ENCODE assay signal across 9 mouse cellular contexts in the genomic region with DNA sequence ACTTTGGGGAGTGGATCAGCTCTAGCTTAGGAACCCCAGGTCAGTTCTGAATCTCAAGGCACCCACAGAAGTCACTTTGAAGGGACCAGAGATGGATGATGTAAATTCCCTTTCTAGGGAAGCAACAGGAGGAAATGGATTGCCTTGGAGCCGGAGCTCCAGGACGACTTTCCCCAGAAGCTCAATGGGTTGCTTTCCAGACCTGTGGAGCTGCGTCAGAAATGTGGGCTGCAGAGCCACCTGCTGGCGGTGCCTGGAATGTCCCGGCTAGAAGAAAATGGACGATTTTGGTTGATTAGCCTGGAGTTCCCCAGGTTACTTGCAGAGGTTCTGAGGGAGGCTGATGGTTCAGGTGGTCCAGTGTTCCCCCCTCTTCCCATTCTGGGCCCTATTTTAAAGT. TPM values are rescaled to one million over a fixed set of nuclear protein-coding genes. Genes with fewer than 3 reads are reported as not detected.
DNase-seq lines count a peak whose midpoint lies in the region; ATAC-seq and TF ChIP-seq lines count a peak whose summit lies in the region.
"Had no signal": no experiment of that assay in that cellular context is flagged by ENCODE, and none has a peak within 500 bp of the region (broad histone marks: within the 10 kb centered on the region; RNA-seq: fewer than 3 reads in every experiment).

No protein-coding gene starts in this region.

- H3K4me2 ChIP-seq in intestine, embryonic 16.5 days (ENCODE audit: low read depth, low read length), result no peak overlapping the region
- no peak overlapping the region for H3K4me2 ChIP-seq in limb, embryonic 11.5 days (ENCODE audit: low read depth, severe bottlenecking)
- peak overlapping the region; percentile 65 for H3K4me2 ChIP-seq in myocyte (ENCODE audit: low read depth)
- H3K4me2 ChIP-seq in stomach, postnatal 0 days (replicated peaks; ENCODE audit: low read depth), result no peak overlapping the region
- H3K4me2 ChIP-seq: embryonic facial prominence, embryonic 15.5 days had no signal

- DNase-seq in urinary bladder, adult 18-20 months (ENCODE audit: low spot score in 2 of 2), result peak; percentile 26 to 54
- no peak for DNase-seq in urinary bladder, postnatal 10 days (ENCODE audit: low spot score)
- DNase-seq in cerebellum, postnatal 10 days, result peak; percentile 84 to 86
- peak; percentile 30 to 66 for DNase-seq in frontal cortex, postnatal 14 days (ENCODE audit: low spot score in 2 of 2)
- peak; percentile 81 for DNase-seq in limb, embryonic 11.5 days (ENCODE audit: low spot score)
- DNase-seq in stomach, postnatal 0 days (ENCODE audit: low spot score), result peak; percentile 75

- 0 out of 2 replicates have a peak, but pooled peaks have one; percentile 44 for ATAC-seq in intestine, embryonic 16.5 days
- ATAC-seq in limb, embryonic 11.5 days (ENCODE audit: insufficient number of reproducible peaks, low FRiP score, low TSS enrichment, low read depth), result no peak
- peak; percentile 66 for ATAC-seq in stomach, postnatal 0 days (ENCODE audit: low FRiP score, low TSS enrichment)

- H3K4me1 ChIP-seq in intestine, embryonic 16.5 days (ENCODE audit: control insufficient read depth, insufficient read depth, low read length), result no peaks in the 10 kb centered on the region
- no peaks in the 10 kb centered on the region for H3K4me1 ChIP-seq in limb, embryonic 11.5 days (ENCODE audit: control insufficient read depth, insufficient read depth, low read length)
- H3K4me1 ChIP-seq in stomach, postnatal 0 days (replicated peaks; ENCODE audit: control insufficient read depth, insufficient read depth), result no peaks in the 10 kb centered on the region
- H3K4me1 ChIP-seq: embryonic facial prominence, embryonic 15.5 days had no signal

- 0 out of 2 replicates have a peak, but pooled peaks cover 2% of the 10 kb centered on the region for H3K27me3 ChIP-seq in intestine, embryonic 16.5 days (replicated peaks; ENCODE audit: control insufficient read depth, insufficient read depth, low read length)
- H3K27me3 ChIP-seq in limb, embryonic 11.5 days (ENCODE audit: control insufficient read depth, insufficient read depth, low read length), result no peaks in the 10 kb centered on the region
- H3K27me3 ChIP-seq in myocyte (ENCODE audit: control insufficient read depth, insufficient read depth, insufficient read length), result peaks cover 7% of the 10 kb centered on the region
- H3K27me3 ChIP-seq in stomach, postnatal 0 days (ENCODE audit: control insufficient read depth, insufficient read depth, low read length), result no peaks in the 10 kb centered on the region
- H3K27me3 ChIP-seq: embryonic facial prominence, embryonic 15.5 days had no signal

- H3K9me3 ChIP-seq in intestine, embryonic 16.5 days (ENCODE audit: control insufficient read depth, low read length), result no peaks in the 10 kb centered on the region
- H3K9me3 ChIP-seq in limb, embryonic 11.5 days (ENCODE audit: control insufficient read depth, low read length), result no peaks in the 10 kb centered on the region
- no peaks in the 10 kb centered on the region for H3K9me3 ChIP-seq in stomach, postnatal 0 days (ENCODE audit: control insufficient read depth, low read length)
- H3K9me3 ChIP-seq: embryonic facial prominence, embryonic 15.5 days had no signal

- no peak for TF ChIP-seq EP300 in stomach, postnatal 0 days (optimal IDR thresholded peaks at IDR 0.05)

- TF ChIP-seq POLR2A in myocyte (IDR thresholded peaks at IDR 0.05; ENCODE audit: insufficient read length, low read depth), result no peak

- H3K4me3 ChIP-seq in intestine, embryonic 16.5 days (ENCODE audit: low read length), result no peak overlapping the region
- H3K4me3 ChIP-seq in limb, embryonic 11.5 days (ENCODE audit: low read depth, low read length), result no peak overlapping the region
- no peak overlapping the region for H3K4me3 ChIP-seq in myocyte
- no peak overlapping the region for H3K4me3 ChIP-seq in stomach, postnatal 0 days (ENCODE audit: low read depth, low read length)
- H3K4me3 ChIP-seq: embryonic facial prominence, embryonic 15.5 days had no signal

- H3K36me3 ChIP-seq in intestine, embryonic 16.5 days (ENCODE audit: control insufficient read depth, insufficient read depth, low read length), result no peaks in the 10 kb centered on the region
- H3K36me3 ChIP-seq in limb, embryonic 11.5 days (ENCODE audit: control insufficient read depth, insufficient read depth, low read length), result no peaks in the 10 kb centered on the region
- peaks cover under 1% of the 10 kb centered on the region for H3K36me3 ChIP-seq in myocyte (ENCODE audit: control insufficient read depth, insufficient read depth)
- no peaks in the 10 kb centered on the region for H3K36me3 ChIP-seq in stomach, postnatal 0 days (ENCODE audit: control insufficient read depth, insufficient read depth, low read length)

- no peak overlapping the region for H3K9ac ChIP-seq in intestine, embryonic 16.5 days (ENCODE audit: low read depth, low read length)
- H3K9ac ChIP-seq in limb, embryonic 11.5 days (ENCODE audit: low read length), result 0 out of 2 replicates have a peak overlapping the region, but pooled peaks have one; percentile 17
- H3K9ac ChIP-seq in stomach, postnatal 0 days (ENCODE audit: low read length), result no peak overlapping the region
- H3K9ac ChIP-seq: embryonic facial prominence, embryonic 15.5 days had no signal

- WGBS in intestine, embryonic 16.5 days, result under 1% methylated on average over 6 of the region's 6 CpGs
- 7% methylated on average over 6 of the region's 6 CpGs for WGBS in limb, embryonic 11.5 days
- WGBS in stomach, postnatal 0 days, result 6% methylated on average over 6 of the region's 6 CpGs

- TF ChIP-seq CTCF in stomach, postnatal 0 days (IDR thresholded peaks at IDR 0.05; ENCODE audit: low read depth), result peak; percentile 92

- H3K27ac ChIP-seq in intestine, embryonic 16.5 days (ENCODE audit: low read length), result no peak overlapping the region
- no peak overlapping the region for H3K27ac ChIP-seq in limb, embryonic 11.5 days (replicated peaks; ENCODE audit: low read depth, low read length)
- H3K27ac ChIP-seq in stomach, postnatal 0 days (replicated peaks), result no peak overlapping the region
- H3K27ac ChIP-seq: embryonic facial prominence, embryonic 15.5 days had no signal

- H3K79me2 ChIP-seq in myocyte (ENCODE audit: control insufficient read depth, insufficient read depth), result no peaks in the 10 kb centered on the region

- H3ac ChIP-seq in myocyte (ENCODE audit: control insufficient read depth, insufficient read length), result no peak overlapping the region

TF ChIP-seq in myocyte, 11 proteins besides CTCF, POLR2A, EP300 and RAD21:
- TF ChIP-seq USF1 (IDR thresholded peaks at IDR 0.05; ENCODE audit: low read depth), result no peak
- no peak for TF ChIP-seq POLR2AphosphoS2 (IDR thresholded peaks at IDR 0.05; ENCODE audit: insufficient read length, low read depth)
- TF ChIP-seq CEBPB (IDR thresholded peaks at IDR 0.05; ENCODE audit: insufficient read depth, poor library complexity, severe bottlenecking), result peak; percentile 65; the same call in 1 of the 2 replicates
- no peak for TF ChIP-seq REST (IDR thresholded peaks at IDR 0.05; ENCODE audit: insufficient read depth, insufficient read length)
- TF ChIP-seq MYOD1 (IDR thresholded peaks at IDR 0.05; ENCODE audit: control insufficient read depth in 1 of 3, insufficient read length in 2 of 3, low read depth in 2 of 3), result no peak
- TF ChIP-seq MAX (IDR thresholded peaks at IDR 0.05; ENCODE audit: low read depth), result no peak

RNA-seq across cellular contexts. Expression of a gene that starts 27.6 kb away (rescaled TPM):
- polyA plus RNA-seq in intestine, embryonic 16.5 days (2015; fragmentation: Nextera tagmentation; extraction: Ambion mirVana), result 4.6 and 5.7 TPM in 2 replicates
- 4.0 and 4.7 TPM in 2 replicates for polyA plus RNA-seq in limb, embryonic 11.5 days (2014; fragmentation: Nextera tagmentation; extraction: Ambion mirVana)
- not detected for polyA plus RNA-seq in myocyte (2012; fragmentation: generic; extraction: Trizol)
- polyA plus RNA-seq in stomach, postnatal 0 days (2015; fragmentation: Nextera tagmentation; extraction: Ambion mirVana), result 3.3 and 3.7 TPM in 2 replicates

RNA-seq across cellular contexts. Expression of a gene that starts 41.6 kb away (rescaled TPM):
- 3.8 and 4.6 TPM in 2 replicates for polyA plus RNA-seq in intestine, embryonic 16.5 days (2015; fragmentation: Nextera tagmentation; extraction: Ambion mirVana)
- 3.1 and 4.0 TPM in 2 replicates for polyA plus RNA-seq in limb, embryonic 11.5 days (2014; fragmentation: Nextera tagmentation; extraction: Ambion mirVana)
- 0.11 TPM for polyA plus RNA-seq in myocyte (2012; fragmentation: generic; extraction: Trizol)
- 3.1 and 3.4 TPM in 2 replicates for polyA plus RNA-seq in stomach, postnatal 0 days (2015; fragmentation: Nextera tagmentation; extraction: Ambion mirVana)
